Mouse (Mus musculus) bone marrow macrophage, adult 2 months (primary cell): ENCODE data around the gene Egfr. TPM values are rescaled to one million over a fixed set of nuclear protein-coding genes. Genes with fewer than 3 reads are reported as not detected.

Experiments
- H3K27ac ChIP-seq: 2 replicates; pipeline ENCODE4 v1.5.1; 2012; ENCODE audit warnings: low read depth, low read length; ENCODE audit not compliant: insufficient read depth
- H3K4me1 ChIP-seq: 2 replicates; pipeline ENCODE4 v1.6.1; 2012; ENCODE audit warnings: low read length; ENCODE audit not compliant: control insufficient read depth, insufficient read depth
- H3K4me3 ChIP-seq: 2 replicates; pipeline ENCODE4 v1.5.1; 2012; ENCODE audit warnings: mild to moderate bottlenecking, low read length, moderate library complexity; ENCODE audit not compliant: insufficient read depth
- CTCF ChIP-seq: IDR thresholded peaks from 2 replicates; pipeline ENCODE4 v1.5.1; 2012; ENCODE audit warnings: low read depth, mild to moderate bottlenecking, low read length, moderate library complexity
- POLR2A ChIP-seq: IDR thresholded peaks from 2 replicates; pipeline ENCODE4 v1.6.1; 2012; ENCODE audit warnings: mild to moderate bottlenecking, low read depth, low read length, borderline replicate concordance
- polyA plus RNA-seq: library from polyadenylated mRNA; stranded (reverse); fragments of >200 nt; gene quantifications from 2 replicates; pipeline ENCODE4 v1.2.4, GENCODE M21; 2012; ENCODE audit not compliant: missing spikeins, insufficient read depth, insufficient read length

The Egfr gene
- polyA plus RNA-seq, 1 experiment = 2.2 TPM

DNA sequence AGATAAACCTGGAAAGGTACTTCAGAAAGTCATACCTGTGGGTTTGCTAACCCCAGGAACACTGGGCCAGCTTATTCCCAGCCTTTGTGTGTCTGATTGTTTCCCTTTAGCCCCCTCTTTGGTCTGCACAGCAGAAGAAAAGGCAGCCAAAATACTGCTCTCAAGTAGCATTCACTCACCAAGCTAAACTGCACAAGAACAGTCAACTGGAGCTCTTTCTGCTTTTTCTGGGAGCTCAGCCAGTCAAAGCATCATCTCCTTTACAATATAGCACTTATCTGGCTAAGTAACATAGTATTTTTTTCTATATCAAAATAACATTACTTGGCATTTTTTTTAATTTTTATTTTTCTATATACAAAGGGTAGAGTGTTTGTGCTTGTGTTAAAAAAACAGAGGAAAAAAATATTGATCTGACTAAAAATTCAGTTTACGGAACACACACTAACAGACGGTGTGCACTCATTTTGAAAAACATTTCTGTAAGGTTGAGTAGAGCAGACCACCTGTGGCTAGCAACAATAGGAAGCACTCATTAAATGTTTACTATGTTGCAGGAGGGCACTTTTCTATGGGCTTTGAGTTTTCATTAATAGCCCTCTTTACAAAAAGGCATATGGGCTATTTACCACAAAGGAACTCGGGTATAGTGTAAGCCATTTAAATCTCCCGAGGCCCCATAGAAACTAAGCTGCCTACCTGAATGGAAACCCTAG lies 72.0 kb downstream of the Egfr start:
- Histone ChIP-seq H3K4me1 (no peaks in the 10 kb centered on the region), H3K27ac (no peak overlapping the region), H3K4me3 (no peak overlapping the region)
- TF ChIP-seq POLR2A (no peak), CTCF (no peak)

DNA sequence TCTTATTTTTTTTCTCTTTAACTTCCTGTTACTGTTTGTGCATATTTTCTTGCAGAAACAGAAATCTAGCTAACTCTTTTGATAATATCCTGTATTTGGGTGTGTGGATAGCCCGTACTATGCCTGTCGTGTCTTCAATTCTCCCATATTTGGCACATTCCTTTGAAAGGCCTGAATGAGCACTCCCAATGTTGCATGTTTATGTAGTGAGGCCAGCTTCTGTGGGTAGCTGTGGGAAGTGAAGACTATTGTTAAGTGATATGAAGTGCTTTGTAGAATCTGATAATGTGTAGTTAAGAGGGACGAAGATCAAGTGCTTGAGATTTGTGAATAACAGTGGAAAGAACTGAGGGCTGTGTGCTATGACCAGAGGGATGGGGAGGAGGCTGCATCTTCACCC lies 77.5 kb downstream of the Egfr start:
- Histone ChIP-seq H3K4me3 (no peak overlapping the region), H3K27ac (no peak overlapping the region), H3K4me1 (no peaks in the 10 kb centered on the region)
- no peak for TF ChIP-seq POLR2A
- TF ChIP-seq CTCF = no peak

DNA sequence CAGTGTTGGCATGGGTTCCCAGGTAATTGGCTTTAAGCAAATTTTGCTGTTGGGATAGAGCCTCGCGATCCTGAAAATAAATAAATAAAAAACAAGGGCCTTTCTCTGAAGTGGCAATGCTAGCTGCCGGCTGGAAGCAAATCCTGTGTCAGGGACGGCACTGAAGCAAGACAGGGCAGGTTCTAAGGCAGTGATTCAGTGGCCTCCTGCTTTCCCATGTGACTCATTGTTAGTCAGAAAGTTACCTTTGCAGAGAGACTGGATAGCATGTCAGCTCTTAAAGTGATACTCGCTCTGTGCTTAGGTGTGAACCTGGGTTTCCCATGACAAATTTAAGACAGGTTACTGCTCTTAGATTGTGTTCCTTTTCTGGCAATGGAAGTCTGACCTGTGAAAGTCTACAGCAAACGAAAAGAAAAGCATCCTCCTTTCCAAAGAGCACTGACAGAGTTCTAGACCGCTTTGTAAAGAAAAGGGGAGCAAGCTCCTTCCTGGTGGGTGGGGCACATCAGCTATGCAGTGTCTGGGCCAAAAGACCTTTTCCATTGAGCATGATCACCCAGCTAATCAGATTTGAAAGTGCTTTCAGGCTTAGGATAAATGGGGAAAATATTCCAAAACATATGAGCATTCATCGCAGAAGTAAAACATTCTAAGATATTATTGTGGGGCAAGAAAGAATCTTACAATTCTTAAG lies 78.7 kb downstream of the Egfr start:
- TF ChIP-seq POLR2A (no peak), CTCF (no peak)
- Histone ChIP-seq H3K4me1 (no peaks in the 10 kb centered on the region), H3K27ac (no peak overlapping the region), H3K4me3 (no peak overlapping the region)

DNA sequence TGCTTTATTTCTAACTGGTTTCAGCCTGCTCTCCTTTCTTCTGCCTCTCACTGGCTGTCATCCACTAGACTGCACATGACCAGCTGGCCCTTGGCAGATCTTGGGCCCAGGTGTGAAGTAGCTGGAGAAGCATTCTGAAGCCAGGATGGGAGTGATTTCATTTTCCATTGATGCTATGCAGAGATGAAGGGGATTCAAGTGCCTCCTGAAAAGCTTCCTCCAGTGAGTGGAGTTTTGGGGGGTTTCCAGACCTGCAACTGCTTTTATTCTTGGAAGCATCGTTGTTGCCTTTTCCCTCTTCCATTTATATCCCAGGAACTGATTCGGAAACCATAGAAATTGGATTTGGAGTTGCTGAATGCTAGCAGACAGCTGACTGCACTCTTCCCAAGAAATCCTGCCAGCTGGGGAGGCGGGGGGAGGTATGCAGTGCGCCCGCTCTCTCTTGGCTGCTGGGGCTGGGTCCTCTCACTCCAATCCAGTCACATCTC lies 80.0 kb downstream of the Egfr start:
- Histone ChIP-seq H3K4me3 (no peak overlapping the region), H3K4me1 (no peaks in the 10 kb centered on the region), H3K27ac (no peak overlapping the region)
- TF ChIP-seq CTCF = no peak
- no peak for TF ChIP-seq POLR2A

DNA sequence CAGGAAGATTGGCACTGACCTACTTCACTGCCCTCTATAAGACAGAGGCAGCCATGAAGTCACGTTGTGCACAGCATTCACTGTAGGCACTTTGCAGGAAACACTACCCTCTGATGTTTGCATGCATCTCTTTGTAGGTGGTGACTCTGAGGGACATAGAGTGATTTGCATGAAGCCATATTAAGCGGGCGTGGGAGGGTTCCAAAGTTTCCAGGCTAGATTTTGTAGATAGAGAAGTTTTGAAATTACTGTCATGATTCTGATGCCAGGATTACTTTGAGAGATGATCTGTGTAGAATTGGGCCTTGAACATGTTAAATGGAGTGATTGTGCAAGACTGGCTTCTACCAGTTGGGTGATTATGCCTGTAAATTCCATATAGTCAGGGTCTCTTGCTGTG lies 86.8 kb downstream of the Egfr start:
- no peak overlapping the region for H3K27ac ChIP-seq
- no peak overlapping the region for H3K4me3 ChIP-seq
- no peaks in the 10 kb centered on the region for H3K4me1 ChIP-seq
- no peak for TF ChIP-seq CTCF
- no peak for TF ChIP-seq POLR2A

DNA sequence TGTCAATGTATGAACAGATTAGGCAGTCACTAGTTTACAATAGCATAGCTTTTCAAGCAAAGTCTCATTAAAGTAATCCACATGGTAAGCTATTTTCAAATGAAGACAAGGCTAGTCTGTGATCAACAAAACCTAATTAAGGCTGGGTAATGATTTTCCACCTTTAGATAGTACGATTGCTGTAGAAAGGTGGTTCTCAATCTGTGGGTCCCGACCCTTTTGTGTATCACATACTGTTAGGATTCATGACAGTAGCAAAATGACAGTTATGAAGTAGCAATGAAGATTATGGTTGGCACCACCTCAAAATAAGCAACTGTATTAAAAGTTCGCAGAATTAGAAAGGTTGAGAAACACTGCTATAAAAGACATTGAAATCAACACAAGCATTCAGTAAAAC lies 90.9 kb downstream of the Egfr start:
- no peak overlapping the region for H3K27ac ChIP-seq
- no peaks in the 10 kb centered on the region for H3K4me1 ChIP-seq
- no peak overlapping the region for H3K4me3 ChIP-seq
- TF ChIP-seq POLR2A = no peak
- no peak for TF ChIP-seq CTCF

DNA sequence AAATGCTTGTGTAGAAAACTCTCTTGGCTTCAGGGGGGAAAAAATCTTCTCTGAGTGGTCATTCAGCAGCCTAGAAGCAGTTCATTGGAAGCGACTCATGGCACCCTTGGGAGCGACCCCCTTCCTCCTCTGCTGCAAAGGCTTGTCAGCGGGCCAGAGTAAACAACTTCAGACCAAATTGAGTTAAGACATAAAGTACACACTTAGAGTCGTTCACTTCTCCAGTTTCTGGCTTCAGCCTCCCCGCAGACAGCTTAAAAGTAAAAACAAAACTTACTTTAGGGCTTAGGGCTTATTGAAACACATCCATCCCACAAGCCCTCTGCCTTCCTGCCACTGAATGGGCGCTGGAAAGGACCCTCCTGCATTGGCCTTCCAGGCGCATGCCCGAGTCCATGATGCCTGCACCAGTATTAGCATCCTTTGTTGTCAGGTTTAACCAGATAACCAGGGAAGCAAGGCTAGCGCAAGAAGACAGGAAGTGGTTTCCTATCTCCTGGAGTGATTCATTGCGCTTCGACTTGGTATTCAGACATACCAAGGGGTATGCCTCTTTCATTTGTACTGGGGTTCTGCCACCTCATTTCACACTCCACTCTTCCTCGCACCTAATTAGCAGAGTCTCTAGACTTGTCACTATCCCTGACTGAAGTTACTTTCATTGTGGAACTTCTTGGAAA lies 92.0 kb downstream of the Egfr start:
- Histone ChIP-seq H3K4me1 (no peaks in the 10 kb centered on the region), H3K4me3 (no peak overlapping the region), H3K27ac (no peak overlapping the region)
- TF ChIP-seq CTCF (no peak), POLR2A (no peak)

DNA sequence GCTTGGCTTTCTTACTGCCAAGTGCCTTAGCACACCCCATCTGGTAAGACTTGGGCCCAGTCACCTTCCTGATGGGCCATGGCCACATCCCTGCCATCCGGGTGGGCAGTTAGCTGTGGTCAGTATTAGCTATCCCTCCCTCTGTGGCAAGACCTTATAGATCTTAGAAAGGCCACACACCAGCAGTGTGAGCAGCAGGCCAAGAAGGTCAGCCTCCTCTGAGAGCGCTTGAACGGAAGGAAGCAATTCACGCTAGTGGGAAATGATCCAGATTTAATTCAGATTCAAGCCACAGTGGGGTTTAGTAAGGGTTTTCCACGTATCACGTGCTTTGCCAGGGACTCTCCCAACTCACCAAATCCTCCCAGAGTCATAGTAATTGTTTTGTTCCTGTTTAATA lies 96.9 kb downstream of the Egfr start:
- H3K4me1 ChIP-seq = no peaks in the 10 kb centered on the region
- no peak overlapping the region for H3K27ac ChIP-seq
- TF ChIP-seq POLR2A (no peak), CTCF (no peak)
- no peak overlapping the region for H3K4me3 ChIP-seq

DNA sequence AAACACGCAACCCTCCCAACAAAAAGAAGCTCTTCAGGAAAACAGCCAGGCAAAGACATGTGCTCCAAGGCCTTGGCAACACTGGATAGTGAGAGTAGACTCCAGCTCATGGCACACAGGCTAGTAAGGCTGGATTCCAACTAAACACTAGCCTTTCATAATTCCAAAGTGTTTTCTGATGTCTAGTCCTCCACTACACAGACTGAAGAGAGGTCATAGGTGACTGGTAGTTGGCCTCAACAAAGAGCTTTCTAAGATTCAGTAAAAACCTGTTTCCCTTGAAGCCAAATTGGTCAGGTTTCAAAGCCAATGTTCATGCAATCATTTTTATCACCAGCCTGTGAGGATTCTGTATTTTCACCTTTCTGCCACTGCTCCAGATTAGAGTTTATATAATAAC lies 99.4 kb downstream of the Egfr start:
- TF ChIP-seq POLR2A = no peak
- no peak for TF ChIP-seq CTCF
- Histone ChIP-seq H3K4me3 (no peak overlapping the region), H3K27ac (no peak overlapping the region), H3K4me1 (no peaks in the 10 kb centered on the region)

DNA sequence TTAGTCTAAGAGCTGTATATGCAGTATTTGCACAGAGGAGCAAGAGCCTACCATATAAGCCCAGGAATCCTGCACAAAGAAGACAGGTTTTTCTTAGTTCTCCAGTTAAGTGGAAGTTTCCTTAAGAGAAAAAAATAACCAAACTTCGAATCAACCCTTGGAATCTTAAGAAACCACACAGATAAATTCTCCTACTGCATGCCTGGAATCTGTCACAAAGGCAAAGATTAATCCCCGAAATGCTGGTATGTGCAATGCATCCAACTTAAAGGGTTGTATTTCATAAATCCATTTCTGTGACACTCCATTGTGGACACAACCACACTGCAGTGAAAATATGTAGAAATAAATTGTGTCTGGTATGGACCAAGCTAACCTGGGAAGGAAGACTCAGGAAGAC lies 102.1 kb downstream of the Egfr start:
- Histone ChIP-seq H3K27ac (no peak overlapping the region), H3K4me1 (no peaks in the 10 kb centered on the region), H3K4me3 (no peak overlapping the region)
- TF ChIP-seq POLR2A (no peak), CTCF (no peak)
